Mouse (Mus musculus) C2C12 (cell line): ENCODE data around the gene Mlana.

Experiments used
- CTCF ChIP-seq: IDR thresholded peaks from one replicate; pipeline ENCODE4 v1.5.1; 2011; ENCODE audit not compliant: control insufficient read depth, insufficient read depth, insufficient read length
- MAX ChIP-seq: IDR thresholded peaks from one replicate; pipeline ENCODE4 v1.6.1; 2011; ENCODE audit warnings: mild to moderate bottlenecking, control low read depth
- MYOD1 ChIP-seq: IDR thresholded peaks from one replicate; pipeline ENCODE4 v1.6.1; 2011; ENCODE audit warnings: low read depth; ENCODE audit not compliant: control insufficient read depth, insufficient read length
- USF1 ChIP-seq: IDR thresholded peaks from one replicate; pipeline ENCODE4 v1.6.1; 2011; ENCODE audit warnings: low read depth, mild to moderate bottlenecking, control low read depth, moderate library complexity

- TF ChIP-seq MAX: no peak
- TF ChIP-seq CTCF: no peak
- TF ChIP-seq MYOD1: no peak
- no peak for TF ChIP-seq USF1
Measured at GRCm38 (mm10) chr19:29658836-29659235, 38.8 kb upstream of the Mlana start.
